Mouse (Mus musculus): ENCODE data around the gene Tmem120b. TPM values are rescaled to one million over a fixed set of nuclear protein-coding genes. Genes with fewer than 3 reads are reported as not detected.

Gene Tmem120b
- total RNA-seq, 2 experiments from 2014 or later = 18.9 to 19.0 TPM

GRCm38 (mm10) chr5:123137044-123137909, 69.1 kb downstream of the Tmem120b start:
- peak; percentile 88 to 89 for DNase-seq
- intact Hi-C loops (cut with DNase I) = loop anchor here (5.0 kb wide), 1 partner anchor 120 kb away; the partner anchor contains the start of gene Orai1

- no peak for DNase-seq
- intact Hi-C loops (cut with DNase I) = loop anchor here (5.0 kb wide), 1 partner anchor 121 kb away; the partner anchor contains the start of gene Orai1
Measured at GRCm38 (mm10) chr5:123137910-123138229, 69.7 kb downstream of the Tmem120b start.

GRCm38 (mm10) chr5:123138230-123138911, 70.2 kb downstream of the Tmem120b start:
- intact Hi-C loops (cut with DNase I) = loop anchor here (5.0 kb wide), 1 partner anchor 121 kb away; the partner anchor contains the start of gene Orai1
- peak; percentile 70 to 78 for DNase-seq

GRCm38 (mm10) chr5:123138953-123139721, 70.9 kb downstream of the Tmem120b start:
- peak; percentile 81 to 88 for DNase-seq
- intact Hi-C loops (cut with DNase I) = loop anchor here (5.0 kb wide), 1 partner anchor 122 kb away; the partner anchor contains the start of gene Orai1

GRCm38 (mm10) chr5:123139722-123140627, 71.8 kb downstream of the Tmem120b start:
- no peak for DNase-seq
- intact Hi-C loops (cut with DNase I) = loop anchor here (5.0 kb wide), 1 partner anchor 123 kb away; the partner anchor contains the start of gene Orai1

- intact Hi-C loops (cut with DNase I) = no loop called here
- DNase-seq = peak; percentile 88 to 95
Measured at GRCm38 (mm10) chr5:123140694-123141554, 72.7 kb downstream of the Tmem120b start.

GRCm38 (mm10) chr5:123141555-123142160, 73.4 kb downstream of the Tmem120b start:
- intact Hi-C loops (cut with DNase I) = no loop called here
- peak in 1 of 2 experiments; percentile 63 for DNase-seq

- DNase-seq = peak in 1 of 2 experiments; percentile 63
- intact Hi-C loops (cut with DNase I) = no loop called here
Measured at GRCm38 (mm10) chr5:123142161-123143157, 74.2 kb downstream of the Tmem120b start, which contains the start of gene Setd1b. Setd1b (plus strand) TSS chr5:123142193.

- intact Hi-C loops (cut with DNase I) = no loop called here
- no peak for DNase-seq
Measured at GRCm38 (mm10) chr5:123143251-123143970, 75.2 kb downstream of the Tmem120b start.

GRCm38 (mm10) chr5:123143971-123144745, 75.9 kb downstream of the Tmem120b start:
- no peak for DNase-seq
- intact Hi-C loops (cut with DNase I) = no loop called here

- DNase-seq = no peak
- intact Hi-C loops (cut with DNase I) = no loop called here
Measured at GRCm38 (mm10) chr5:123144746-123145590, 76.8 kb downstream of the Tmem120b start.

GRCm38 (mm10) chr5:123146357-123146756, 78.1 kb downstream of the Tmem120b start:
- intact Hi-C loops (cut with DNase I) = no loop called here
- no peak for DNase-seq

- intact Hi-C loops (cut with DNase I) = no loop called here
Measured at GRCm38 (mm10) chr5:123147569-123147968, 79.4 kb downstream of the Tmem120b start.

GRCm38 (mm10) chr5:123148073-123148722, 80.0 kb downstream of the Tmem120b start:
- intact Hi-C loops (cut with DNase I) = loop anchor here (2.0 kb wide), 1 partner anchor 15 kb away; the partner anchor contains the start of gene Rhof
- DNase-seq = no peak

More at GRCm38 (mm10) chr5:123147569-123147968, 79.4 kb downstream of the Tmem120b start:
- DNase-seq = no peak

Measured in gastrocnemius, postnatal 36 days (tissue).